Mouse (Mus musculus) megakaryocyte-erythroid progenitor cell, adult 5 weeks (primary cell): ENCODE data around the gene Vwa3a. TPM values are rescaled to one million over a fixed set of nuclear protein-coding genes. Genes with fewer than 3 reads are reported as not detected.

Source experiments
- polyA plus RNA-seq: library from polyadenylated mRNA; stranded (reverse); fragments of >175 nt; gene quantifications from 2 replicates; pipeline ENCODE4 v1.2.3, GENCODE M21; 2012

Gene Vwa3a
- polyA plus RNA-seq: not detected in 2 replicates

GRCm38 (mm10) chr7:120739018-120739417, at the start of gene Vwa3a:
Gene Vwa3a (plus strand): TSS chr7:120739318.

GRCm38 (mm10) chr7:120811834-120812415, 72.8 kb downstream of the Vwa3a start, which contains the start of gene Gm5737:
Gene Gm5737 (plus strand): TSS chr7:120812365.

GRCm38 (mm10) chr7:120842345-120843036, 103.4 kb downstream of the Vwa3a start, which contains the start of gene Eef2k:
Gene Eef2k (plus strand): TSS chr7:120842831.

Other genes with a start within 250 kb of the Vwa3a start
- gene Uqcrc2, start 104.1 kb upstream of the Vwa3a start, polyA plus RNA-seq: 8.3 and 8.6 TPM in 2 replicates
- gene Pdzd9, start 69.0 kb upstream of the Vwa3a start, polyA plus RNA-seq: not detected in 2 replicates
- 18.5 and 20.2 TPM in 2 replicates for gene Mosmo, start 61.7 kb upstream of the Vwa3a start, polyA plus RNA-seq
- not detected in 2 replicates for gene Gm5737, start 73.0 kb downstream of the Vwa3a start, polyA plus RNA-seq
- 87.6 and 109 TPM in 2 replicates for gene Eef2k, start 103.5 kb downstream of the Vwa3a start, polyA plus RNA-seq
- gene Polr3e, start 178.4 kb downstream of the Vwa3a start, polyA plus RNA-seq: 24.5 and 27.9 TPM in 2 replicates
- 4.2 and 5.8 TPM in 2 replicates for gene Cdr2, start 243.0 kb downstream of the Vwa3a start, polyA plus RNA-seq
- gene Mfsd13b, start 243.2 kb downstream of the Vwa3a start, polyA plus RNA-seq: not detected in 2 replicates